Mouse (Mus musculus) monocyte, adult 2 months (primary cell): ENCODE results near the gene Hic2.
A peak's percentile ranks its signal among the peaks of the same experiment; 100 is the strongest.

Source experiments
- DNase-seq, 2 experiments: peaks; one replicate each; pipeline ENCODE4 v3.0.0; 2022; ENCODE audit warnings: low spot score in 2 of 2, low read depth in 1 of 2

Gene Hic2

DNA sequence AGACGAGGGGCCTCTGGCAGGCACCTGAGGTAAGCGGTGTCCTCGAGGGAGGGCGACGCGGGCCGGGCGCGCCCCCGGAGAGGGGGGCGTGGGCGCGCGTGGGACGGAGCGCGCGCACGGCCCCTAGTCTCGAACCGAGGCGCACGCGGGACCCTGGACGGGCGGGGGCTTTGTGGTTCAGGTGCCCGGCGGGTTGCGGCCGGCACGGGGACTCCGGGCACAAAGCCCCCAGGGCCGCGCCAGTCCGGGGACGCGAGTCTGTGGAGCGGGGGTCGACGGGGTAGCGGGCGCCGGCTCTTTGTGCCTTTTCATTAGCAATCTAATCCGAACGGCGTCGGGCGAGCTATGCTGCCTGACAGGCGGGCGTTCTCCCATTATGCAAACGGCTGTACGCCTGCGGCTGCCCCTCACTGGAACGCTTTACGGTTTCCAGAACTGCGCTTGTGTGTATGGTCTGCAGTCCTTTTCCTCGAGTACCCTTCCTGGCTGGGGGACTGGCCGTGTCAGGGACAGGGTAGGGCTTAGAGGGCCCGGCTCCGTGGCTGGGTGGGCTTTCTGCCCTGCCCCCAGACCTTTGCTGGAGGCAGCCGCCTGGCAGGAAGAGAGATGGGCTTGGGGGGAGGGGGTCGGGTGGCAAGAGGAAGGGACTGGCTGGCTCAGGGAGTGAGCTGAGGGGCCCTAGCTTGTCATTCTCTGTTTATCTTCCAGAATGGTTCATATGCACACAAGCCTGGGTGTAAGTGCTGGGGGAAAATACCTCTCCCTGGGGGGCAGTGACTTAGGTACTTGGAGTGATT is 528 bp downstream of the Hic2 start:
- DNase-seq, result no peak

DNA sequence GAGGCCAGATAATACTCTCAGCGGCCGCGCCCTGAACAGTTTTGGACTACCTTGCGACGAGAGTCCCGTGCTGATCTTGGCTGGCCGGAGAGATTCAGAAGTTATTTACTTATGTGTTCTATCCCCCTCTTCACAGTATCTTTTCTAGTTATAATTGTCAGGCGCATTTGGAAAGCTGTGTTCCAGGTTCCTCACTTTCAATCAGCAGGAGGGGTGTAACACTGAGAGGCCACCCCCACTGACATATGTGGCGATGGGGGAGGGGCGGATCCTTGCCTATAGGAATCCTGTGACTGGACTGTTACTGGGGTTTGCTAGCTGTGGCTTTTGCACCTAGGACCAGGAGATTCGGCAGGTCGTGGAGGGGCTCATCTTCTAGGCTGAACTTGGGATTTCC is 1.1 kb downstream of the Hic2 start:
- no peak for DNase-seq

- no peak for DNase-seq
These were observed 1.7 kb downstream of the Hic2 start for GRCm38 (mm10) chr16:17234916-17235665.

GRCm38 (mm10) chr16:17237634-17238033 is 4.3 kb downstream of the Hic2 start:
- DNase-seq, result no peak

GRCm38 (mm10) chr16:17239409-17239808 is 6.0 kb downstream of the Hic2 start:
- DNase-seq, result no peak

- no peak for DNase-seq
These were observed 10.4 kb downstream of the Hic2 start for GRCm38 (mm10) chr16:17243731-17244130.

DNA sequence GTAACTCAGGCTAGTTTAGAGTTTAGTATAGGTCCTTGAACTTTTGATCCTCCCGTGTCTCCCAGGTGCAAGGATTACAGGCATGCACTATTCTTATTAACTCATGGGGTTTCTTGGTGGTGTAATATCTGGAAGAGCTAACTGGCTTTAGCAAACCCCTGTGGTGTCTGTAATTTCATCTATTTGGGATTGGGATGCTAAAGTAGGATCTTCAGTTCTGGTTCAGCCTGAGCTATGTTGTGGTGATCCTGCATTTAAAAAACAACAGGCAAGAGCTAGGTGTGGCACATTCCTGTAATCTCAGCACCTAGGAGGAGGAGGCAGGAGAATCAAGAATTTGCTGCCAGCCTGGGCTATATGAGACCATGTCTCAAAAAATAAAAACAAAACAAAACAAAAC is 11.6 kb downstream of the Hic2 start:
- no peak for DNase-seq

DNA sequence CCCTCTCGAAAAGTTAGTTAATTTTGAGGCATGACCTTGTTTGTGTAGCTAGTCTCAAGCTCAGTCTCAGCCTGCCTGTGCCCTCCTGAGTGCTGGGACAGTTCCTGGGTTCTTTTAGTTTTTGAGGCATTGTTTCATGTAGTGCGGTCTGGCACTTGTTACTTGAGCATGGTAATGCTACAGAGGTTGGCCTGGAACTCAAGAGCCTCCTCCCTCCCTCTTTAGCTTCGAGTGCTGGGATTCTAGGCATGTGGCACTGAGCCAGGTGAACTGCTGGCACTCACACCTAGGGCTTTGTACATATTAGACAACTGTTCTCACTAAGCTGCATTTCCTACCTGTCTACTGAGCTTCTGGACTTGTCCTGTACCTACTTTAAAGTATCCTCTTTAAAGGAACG is 14.4 kb downstream of the Hic2 start:
- no peak for DNase-seq

DNA sequence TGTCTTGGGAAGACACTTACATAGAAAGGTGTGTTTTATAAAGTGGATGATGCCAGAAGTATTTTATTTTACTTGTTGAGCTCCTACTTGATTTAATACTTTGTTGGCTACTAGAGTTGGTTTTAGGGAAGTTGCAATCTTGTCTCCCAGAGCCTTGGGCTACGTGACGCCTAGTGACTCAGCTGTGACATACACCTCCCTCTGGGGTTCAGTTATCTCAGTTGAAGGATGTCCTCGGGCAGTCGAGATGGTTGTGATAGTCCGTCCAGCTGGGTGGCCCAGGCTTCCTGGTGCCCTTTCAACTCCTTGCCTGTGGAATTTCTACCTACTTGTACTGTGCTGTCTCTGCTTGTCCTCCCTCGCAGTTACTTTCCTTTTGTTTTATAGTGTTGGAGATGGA is 15.8 kb downstream of the Hic2 start:
- DNase-seq, result no peak

GRCm38 (mm10) chr16:17251539-17251938 is 18.2 kb downstream of the Hic2 start:
- no peak for DNase-seq

DNA sequence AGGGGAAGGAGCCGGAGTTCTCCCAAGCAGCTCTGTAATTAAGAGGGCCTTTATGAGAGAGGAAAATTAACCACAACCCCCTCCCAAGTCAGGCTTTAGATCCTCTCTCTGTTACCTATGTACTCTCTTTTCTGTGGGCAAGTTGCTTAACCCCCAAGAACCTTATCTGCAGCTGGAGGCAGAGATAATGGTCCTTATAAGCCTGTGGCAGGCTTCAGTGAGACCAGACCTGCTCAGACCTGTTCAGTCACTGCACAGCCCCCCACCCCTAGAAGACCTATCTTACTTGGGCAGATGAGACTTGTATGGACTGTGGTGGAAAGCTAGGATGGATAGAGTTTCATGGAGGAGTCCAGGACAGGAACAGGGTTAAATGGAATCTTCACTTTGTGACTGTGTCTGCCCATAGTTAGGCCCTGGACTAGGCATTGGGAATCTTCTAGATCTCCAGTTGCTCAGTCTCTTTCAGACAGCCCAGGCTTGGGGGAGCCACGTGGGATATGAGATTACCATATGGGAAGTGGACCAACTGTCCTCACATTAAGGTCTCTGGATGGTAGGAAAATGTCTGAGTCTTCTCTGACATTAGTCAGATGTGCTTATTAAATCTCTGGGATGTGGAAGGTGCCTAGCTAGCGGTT is 18.8 kb downstream of the Hic2 start:
- DNase-seq, result no peak

GRCm38 (mm10) chr16:17252841-17253240 is 19.5 kb downstream of the Hic2 start:
- DNase-seq, result no peak

GRCm38 (mm10) chr16:17254005-17254597 is 20.7 kb downstream of the Hic2 start:
- no peak for DNase-seq

GRCm38 (mm10) chr16:17255270-17255669 is 21.9 kb downstream of the Hic2 start:
- DNase-seq, result no peak

DNA sequence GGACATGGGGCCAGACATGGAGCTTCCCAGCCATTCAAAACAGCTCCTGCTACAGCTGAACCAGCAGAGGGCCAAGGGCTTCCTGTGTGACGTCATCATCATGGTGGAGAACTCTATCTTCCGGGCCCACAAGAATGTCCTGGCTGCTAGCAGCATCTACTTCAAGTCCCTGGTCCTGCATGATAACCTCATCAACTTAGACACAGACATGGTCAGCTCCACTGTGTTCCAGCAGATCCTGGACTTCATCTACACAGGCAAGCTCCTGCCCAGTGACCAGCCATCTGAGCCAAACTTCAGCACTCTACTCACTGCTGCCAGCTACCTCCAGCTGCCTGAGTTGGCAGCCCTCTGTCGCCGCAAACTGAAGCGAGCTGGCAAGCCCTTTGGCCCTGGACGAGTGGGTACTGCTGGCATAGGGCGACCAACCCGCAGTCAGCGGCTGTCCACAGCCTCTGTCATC is 24.0 kb downstream of the Hic2 start:
- no peak for DNase-seq

- no peak for DNase-seq
These were observed 25.5 kb downstream of the Hic2 start for GRCm38 (mm10) chr16:17258917-17259316.

GRCm38 (mm10) chr16:17261341-17261740 is 28.0 kb downstream of the Hic2 start:
- DNase-seq, result no peak

DNA sequence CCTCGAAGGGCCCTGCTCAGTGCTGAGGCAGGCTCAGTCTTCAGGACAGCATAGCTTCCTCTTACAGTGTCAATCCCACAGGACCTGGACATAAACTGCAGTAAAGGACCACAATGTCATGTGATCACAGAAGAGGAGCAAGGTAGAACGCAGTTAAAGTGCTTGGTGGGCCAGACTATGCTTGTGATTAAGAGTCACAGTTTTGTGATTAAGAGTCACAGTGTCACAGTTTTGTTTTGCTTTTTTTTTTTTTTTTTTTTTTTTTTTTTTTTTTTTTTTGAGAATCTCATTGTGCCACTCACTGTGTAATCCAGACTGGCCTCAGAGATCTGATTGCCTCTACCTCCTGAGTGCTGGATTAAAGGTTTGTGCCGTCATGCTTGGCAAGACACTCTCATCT is 32.7 kb downstream of the Hic2 start:
- no peak for DNase-seq

DNA sequence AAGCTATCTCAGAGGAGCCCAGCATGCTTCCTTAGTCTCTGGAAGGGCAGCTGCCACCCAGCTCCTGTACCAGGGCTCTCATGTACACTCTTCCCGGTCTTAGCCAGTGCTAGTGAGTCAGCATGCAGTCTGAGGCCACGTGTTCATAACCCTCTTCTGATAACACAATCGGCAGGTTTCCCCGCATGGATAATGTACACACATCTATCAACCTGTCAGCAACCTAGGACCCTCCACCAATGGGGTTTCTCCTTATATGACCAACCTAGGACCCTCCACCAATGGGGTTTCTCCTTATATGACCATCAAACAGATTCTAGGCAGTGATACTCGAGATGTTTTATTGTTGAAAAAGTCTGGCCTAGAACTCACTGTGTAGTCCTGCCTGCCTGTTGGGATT is 34.6 kb downstream of the Hic2 start:
- no peak for DNase-seq

DNA sequence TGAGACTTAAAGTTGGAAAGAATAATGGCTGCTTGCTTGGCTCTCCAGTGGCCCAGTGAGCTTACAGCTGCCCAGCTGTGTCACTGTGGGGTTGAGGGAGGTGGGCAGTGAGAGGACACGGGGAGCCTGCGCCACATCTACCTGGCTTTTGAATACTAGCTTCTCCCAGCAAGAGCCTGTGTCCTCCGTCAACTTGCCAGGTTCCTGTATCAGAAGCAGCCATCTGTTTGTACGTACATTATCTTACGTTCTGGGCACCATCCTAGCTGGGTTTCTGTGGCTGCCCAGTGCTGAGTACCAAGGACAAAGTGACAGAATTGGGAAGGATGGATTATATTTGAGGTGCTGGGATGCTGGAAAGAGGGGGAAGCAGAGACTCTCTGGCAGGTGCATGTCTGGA is 36.5 kb downstream of the Hic2 start:
- DNase-seq, result no peak

DNA sequence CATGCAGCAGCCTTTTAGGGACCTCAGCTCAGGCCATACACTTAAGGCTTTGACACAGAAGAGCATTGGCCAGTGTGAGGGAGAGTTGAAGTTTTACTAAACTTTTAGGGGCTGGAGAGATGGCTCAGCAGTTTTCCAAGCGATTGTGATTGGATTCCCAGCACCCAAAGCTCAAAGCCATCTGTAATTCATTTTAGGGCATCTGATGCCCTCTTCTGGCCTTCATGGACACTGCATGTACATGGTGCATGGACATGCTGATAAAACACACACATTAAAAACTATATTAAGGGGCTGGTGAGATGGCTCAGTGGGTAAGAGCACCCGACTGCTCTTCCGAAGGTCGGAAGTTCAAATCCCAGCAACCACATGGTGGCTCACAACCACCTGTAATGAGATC is 37.8 kb downstream of the Hic2 start:
- peak in 1 of 2 experiments; percentile 24 for DNase-seq

GRCm38 (mm10) chr16:17271856-17272255 is 38.5 kb downstream of the Hic2 start:
- DNase-seq, result no peak
